Mouse (Mus musculus) urinary bladder, postnatal 36 days (tissue): ENCODE measurements around the gene Defb45.
A peak's percentile ranks its signal among the peaks of the same experiment; 100 is the strongest.

ENCODE experiments used
- DNase-seq, 2 experiments: peaks; one replicate each; pipeline ENCODE4 v3.0.0; 2022; ENCODE audit warnings: low spot score in 2 of 2, mixed read lengths in 1 of 2

Defb45 gene

DNA sequence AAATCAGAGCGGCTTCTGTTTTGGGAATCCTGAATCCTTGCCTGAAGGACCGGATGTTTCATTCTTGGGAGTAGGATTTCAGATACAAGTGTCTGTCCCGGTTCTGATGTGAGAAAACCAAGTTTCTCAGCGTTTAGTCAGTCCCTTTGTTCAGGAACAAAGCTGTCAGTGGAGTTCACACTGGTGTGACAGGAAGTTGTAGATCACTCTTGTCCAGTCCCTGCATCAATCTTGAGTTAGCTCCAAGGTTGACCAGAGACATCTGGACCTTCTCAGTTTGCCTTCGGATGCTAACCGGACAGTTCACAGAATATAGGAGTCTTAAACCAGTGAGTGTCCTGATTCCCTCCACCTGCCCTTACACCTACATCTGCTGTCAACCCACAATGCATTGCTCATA lies 8.5 kb upstream of the Defb45 start:
- no peak for DNase-seq

DNA sequence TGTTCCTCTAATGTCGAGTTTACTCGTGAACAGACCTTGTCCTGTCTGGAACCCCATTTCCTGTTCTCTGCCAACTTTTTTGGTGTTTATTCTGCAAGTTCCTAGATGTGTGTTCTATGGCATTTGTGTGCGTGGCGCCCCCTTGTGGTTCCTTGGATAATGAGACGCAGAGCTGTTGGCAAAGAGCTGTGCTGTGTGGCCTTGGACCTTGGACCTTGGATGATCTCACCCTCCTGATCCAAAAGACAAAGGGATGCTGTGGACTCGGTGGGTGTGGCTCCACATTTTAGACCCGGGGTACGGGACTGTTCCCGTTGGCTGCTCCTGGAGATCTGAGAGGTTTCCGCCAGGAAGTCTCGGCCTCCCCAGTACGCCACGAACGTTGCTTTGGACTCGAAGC lies 4.9 kb upstream of the Defb45 start, which contains the start of gene Defb36:
Defb36 (plus strand) TSS at position 271 of the 400 bp plus-strand sequence.
- peak in 1 of 2 experiments; percentile 20 for DNase-seq

DNA sequence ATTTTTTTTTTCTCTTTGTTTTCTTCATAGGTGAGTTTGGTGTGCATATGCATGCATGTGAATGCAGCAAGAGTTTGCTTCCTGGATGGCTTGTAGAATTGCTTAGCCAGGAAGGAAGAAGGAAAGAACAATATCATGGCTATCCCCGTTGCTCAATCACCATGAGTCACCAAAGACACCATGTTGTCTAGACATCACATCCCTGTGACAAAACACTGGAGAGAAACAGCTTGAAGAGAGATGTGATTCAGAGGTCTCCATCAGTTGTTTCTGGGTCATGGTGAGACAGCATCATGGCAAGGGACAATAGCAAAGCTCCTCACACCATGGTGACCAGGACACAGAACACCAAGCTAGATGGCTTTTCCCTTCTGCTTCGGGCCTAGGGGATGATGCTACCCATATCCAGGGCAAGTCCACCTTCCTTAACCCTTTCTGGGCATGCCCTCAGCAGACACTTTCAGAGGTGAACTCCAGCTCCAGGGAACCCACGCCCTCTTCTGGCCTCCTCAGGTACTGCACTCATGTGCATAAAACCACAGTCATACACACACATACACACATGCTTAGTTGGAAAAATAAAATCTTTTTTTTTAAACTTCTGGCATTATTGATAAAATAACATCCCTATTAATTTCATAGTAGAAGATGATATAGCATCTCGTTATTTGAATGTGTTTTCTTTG lies 2.2 kb upstream of the Defb45 start:
- DNase-seq, result no peak

DNA sequence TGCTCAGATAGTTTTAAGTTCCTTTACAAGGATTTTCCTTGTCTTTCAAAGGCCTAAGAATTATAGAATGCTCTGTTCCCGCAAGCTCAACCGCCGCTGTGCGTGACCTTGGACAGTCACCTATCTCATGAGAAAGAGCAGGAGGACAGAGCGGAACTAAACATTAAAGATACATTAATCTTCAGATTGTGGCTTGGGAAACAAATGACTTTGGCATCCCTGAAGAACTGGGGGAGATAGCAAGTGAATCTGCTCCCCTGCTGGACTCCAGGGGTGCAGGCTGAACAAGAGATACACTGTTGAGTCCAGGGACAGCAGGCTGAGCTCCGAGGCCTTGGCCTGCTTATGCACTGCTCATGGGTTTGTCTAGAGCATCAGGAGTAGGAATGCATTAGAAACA lies 877 bp upstream of the Defb45 start:
- DNase-seq, result no peak

DNA sequence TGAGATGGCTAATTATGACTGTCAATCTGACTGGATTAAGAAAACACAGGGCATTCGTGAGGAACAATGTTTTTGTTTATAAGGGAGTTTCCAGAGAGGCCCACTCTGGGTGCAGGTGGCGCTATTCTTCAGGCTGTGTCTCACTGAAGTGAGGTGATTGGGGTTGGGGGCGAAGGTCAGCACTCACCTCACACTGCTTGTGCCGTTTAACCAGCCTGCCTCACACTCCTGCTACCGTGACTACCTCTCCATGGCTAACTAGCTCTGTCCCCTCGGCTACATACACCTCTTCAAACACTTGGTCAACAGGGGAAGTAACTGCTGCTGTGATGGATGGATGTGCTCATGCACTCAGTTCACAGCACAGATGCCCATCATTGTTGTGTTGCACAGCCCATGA lies 10.2 kb downstream of the Defb45 start:
- no peak for DNase-seq

DNA sequence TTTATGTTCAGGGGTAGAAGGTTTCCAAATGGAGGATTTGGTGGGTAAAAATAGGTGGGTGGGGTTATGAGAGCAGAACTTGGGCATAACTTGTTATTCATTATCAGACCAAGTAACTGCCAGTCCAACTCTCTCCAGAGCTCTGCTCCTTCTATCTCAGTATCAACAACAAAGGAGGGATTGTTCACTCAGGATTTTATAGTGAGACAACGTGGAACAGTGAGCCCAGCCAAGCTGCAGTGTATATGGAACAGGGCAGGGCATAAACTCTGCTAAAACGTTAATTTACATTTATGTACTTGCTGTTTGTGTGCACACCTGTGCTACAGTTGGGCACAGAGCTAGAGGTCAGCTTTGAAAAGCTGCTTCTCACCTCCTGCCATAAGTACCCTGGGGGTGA lies 10.7 kb downstream of the Defb45 start:
- DNase-seq, result no peak

DNA sequence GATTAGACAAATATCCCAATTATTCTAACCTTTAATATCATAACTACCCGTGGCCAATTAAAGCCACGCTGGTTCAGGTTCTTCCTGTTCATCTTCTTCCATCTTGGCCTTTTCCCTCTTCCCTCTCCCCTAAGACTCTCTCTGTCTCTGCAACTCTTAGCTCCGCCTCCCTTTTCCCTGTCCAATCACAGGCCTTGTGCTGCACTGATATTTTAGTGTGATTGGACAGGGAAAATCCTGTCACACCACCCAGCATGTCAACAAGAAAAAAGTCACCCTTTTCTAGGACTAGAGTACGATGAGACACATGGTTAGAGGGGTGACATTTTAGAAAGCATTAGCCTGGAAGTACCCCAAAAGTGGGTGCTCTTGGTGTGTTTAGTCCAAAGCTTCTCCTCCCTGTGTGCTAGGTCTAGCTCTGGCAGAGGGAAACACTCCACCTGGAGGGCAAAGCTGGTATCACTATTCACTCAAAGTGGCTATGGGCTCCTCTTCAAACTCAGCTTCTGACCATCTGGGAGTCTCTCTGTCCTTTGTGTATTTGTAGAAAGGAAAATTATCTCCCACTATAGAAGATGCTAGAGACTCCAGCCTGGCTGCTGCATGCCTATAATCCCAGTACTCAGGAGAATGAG lies 12.2 kb downstream of the Defb45 start:
- DNase-seq, result no peak

DNA sequence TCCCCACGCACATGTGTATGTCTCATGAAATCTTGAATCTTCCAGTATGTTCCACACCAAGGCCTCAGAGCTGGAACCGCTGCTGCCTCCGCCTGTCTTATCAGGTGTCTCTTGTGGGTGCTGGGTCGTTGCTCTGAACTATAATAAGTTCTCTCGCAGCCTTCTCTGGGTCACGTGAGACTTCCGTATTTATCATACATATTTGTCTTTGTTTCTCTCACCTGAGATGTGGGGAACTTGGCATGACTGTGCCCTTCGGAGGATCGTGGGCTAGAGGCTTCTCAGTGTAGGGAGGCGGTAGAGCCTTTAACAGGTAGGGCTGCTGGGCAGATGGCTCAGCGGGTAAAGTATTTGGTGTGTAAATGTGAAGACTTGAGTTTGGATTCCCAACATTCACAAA lies 18.6 kb downstream of the Defb45 start:
- DNase-seq, result no peak

DNA sequence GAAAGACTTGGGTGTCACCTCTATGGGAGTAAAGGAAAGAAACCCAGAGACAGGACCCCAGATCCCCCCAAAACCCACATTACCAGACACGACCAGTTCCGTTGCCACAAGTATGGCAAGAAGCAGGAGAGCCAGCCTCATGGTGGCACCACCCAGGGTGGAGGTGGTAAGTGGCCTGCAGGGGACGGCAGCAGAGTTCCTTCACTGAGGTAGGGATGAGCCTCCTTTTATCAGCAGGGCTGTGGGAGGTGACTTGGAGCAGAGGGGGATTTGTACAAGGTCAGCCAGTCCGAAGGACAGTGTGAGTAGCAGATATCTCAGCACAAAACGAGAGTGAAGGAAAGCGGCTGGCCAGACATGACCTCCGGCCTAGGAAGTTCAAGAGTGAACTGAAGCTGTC lies 19.1 kb downstream of the Defb45 start, which contains the start of gene Defb19:
Defb19 (minus strand) TSS at position 206 of the 400 bp plus-strand sequence.
- no peak for DNase-seq

DNA sequence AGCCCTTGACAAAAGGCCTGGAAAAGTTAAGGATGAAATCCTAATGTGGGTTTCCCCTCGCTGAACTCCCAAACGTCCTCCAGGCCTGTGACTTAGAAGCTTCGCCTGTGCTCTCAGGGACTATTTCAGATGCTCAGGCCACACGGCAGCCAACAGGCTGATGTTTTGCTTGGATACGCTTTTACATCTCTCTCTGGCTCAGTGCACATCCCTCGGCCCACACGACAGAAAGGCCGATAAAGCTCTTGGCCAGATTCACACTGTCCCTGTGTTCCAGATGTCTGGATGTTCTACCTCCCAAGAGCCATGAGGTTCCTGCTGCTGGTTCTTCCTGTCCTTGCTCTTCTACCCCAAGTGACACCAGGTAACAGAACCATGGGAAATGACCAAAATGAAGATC lies 25.7 kb downstream of the Defb45 start:
- no peak for DNase-seq

DNA sequence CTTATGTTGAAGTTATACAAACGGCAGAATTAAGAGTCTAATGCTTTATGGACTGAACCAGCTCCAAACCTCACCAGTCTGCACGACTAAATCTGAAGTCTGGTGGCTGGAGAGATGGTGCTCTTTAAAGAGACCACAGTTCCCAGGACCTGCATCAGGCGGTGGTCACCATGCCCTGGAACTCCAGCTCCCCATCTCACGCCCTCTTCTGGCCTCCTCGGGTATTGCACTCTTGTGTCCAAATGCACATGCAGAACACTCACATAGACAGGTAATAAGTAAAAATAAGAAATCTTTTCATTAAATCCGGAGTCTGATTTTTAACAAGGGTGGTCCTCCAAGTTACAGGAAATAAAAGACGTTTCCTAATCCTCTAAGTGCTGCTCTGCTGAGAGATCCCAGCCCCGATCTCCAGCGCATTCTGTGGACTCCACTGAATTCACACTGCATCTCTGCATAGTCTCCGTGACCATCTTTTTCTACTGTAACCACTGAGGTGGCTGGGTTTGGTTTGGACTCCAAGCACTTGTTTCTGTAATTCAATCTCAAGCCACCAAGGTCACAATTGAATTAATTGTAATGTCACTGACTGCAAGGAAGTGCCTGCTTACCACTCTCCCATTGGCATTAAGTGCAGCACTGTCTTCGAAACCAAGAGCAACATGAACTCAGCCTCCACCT lies 26.9 kb downstream of the Defb45 start, which contains the start of gene Defb21:
Defb21 (plus strand) TSS at position 631 of the 681 bp plus-strand sequence.
- no peak for DNase-seq

DNA sequence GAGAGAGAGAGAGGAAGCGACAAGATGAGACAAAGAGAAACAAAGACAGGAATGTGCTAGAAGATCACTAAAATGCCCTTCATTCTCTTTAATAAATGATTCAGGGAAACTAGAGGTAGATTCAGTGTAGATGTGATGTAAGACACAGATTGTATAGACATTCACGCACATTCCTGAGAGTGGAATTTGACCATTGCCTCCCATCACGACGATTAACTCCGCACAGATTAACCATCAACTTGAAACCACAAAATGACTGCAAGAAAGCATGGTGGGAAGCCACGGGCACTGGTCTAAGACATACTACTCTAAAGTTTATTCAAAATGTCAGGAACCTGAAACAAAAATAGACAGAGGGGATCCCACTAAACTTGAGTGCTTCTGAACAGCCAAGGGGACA lies 28.9 kb downstream of the Defb45 start:
- no peak for DNase-seq

DNA sequence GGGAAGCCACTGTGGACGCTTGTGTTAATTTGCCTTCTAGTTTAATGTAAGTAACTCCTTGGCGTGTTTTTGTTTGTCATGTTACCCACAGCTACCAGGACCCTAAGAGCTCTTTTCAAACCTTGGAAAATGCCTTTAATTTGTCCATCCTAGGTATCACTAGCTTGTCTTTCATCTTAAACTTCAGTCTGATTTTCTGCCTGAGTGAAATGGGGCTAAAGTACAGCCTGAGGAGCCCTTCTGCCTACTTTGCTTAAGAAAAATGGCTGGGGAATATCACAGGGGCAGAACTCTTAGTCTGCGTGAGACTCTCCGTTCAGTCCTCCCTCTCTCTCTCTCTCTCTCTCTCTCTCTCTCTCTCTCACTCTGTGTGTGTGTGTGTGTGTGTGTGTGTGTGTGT lies 29.3 kb downstream of the Defb45 start:
- DNase-seq, result no peak

DNA sequence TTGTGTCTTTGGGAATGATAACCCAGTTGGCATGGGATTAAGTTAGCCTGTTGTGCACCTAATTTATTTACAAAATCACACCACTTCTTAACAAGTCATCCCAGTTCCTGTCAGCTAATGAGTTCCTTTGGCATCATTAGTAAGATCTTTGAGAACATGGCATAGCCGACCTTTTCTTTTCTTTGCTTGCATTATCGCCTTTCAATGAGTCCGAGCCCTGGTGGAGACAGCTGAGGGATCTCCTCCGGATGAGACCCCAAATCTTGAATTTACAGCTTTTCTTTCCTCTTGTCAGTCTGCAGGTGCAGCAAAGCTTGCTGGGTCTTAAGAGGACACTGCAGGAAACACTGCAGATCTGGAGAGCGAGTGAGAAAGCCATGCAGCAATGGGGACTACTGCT lies 30.2 kb downstream of the Defb45 start, which contains the start of gene Gm17416:
Gm17416 (plus strand) TSS at position 301 of the 400 bp plus-strand sequence.
- DNase-seq, result no peak

DNA sequence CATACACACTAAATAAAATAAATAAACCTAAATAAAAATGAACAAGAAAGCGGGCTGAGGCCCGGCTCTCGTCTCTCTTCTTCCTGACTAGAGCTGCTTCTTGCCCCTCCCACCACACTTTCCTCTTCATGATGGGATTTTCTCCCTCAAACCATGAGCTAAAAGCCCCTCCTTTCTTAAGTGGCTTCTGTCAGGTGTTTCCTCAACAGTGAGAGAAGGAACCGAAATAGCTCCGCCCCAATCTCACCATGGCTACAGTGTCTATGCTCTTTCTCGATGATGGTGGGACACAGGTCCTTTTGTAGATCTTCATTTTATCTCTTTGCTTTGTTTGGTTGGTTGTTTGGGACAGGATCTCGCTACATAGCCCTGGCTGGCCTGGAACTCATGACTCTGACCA lies 42.5 kb downstream of the Defb45 start:
- DNase-seq, result no peak

DNA sequence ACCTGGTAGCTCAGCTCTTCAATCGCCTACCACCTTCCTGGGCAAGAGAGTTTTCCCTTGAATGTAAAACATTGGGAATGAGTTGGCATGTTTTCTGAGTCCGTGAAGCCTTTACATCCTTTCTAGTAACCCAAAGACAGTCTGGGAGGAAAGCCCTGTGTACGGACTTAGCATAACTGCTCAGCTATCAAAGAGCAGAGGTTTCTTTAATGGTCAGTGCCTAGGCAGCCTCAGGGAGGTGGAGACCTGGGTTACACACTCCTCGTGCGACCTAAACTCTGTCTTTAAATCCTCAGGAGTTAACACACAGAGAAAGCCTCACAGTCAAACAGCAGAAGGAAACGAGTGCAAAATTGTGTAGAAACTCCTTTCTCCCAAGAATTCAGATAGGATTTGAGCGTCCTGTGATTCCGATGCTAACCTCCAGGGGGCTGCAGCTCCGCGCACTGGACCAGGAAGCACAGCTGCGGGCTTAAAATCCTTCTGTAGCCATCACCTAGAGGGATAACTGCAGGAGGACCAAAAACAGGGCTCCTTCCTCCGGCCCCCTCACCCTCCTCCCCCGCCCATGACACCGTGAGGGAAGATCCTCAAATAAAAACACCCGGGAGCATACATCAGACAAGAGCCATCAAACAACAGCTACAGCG lies 45.3 kb downstream of the Defb45 start:
- DNase-seq, result peak; percentile 20 to 54

DNA sequence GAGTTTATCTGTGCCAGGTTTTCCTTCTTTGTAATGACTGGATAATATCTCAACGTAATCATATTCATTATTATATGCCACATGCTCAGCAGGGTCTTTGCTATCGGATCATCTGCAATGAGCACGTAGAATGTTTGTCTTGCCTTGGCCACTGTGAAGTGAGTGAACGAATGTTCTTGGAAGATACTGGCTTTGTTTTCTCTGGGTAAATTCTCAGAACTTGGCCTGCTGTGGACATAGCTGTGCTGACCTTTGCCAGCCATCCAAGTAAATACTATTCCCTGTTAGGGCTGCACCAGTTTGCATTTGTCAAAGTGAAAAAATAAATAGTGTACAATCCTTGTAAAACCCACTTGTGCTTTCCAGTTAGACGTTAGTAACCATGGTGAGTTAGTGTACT lies 51.1 kb downstream of the Defb45 start:
- no peak for DNase-seq

DNA sequence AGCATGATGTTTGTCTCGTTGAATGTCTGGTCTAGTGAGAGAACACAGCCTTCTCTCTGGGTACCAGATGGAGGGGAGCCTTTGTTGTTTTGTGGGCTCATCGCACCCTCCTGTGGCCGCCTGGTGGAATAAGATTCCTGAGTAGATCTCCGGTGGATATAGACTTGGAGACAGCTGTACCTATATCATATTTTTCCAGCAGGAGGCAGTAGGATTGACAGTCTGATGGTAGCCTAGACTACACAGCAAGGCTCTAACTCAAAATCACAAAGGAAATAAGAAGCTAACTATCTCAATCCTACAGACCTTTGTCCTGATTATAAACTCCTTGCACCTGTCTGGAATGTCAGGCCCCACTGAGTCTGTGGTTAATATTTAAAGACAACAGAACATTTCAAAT lies 54.5 kb downstream of the Defb45 start:
- DNase-seq, result peak in 1 of 2 experiments; percentile 20

DNA sequence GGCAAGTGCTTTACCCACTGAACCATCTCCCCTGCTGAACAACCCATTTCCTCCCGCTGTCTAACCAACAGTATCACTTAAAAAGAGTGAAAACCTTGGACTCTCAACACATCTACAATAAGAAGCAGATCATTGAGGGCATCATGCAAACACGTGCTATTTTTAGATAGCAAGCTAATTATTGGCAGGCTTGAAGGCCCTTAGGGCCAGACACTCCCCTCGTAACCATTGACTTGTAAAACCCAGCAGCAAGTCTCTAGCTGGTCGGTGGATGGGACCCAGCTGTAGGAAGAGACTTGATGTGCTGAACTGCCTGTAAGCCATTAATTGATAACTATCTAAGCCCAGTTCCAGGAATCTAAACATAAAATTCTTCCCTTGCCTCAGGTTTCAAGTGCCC lies 55.7 kb downstream of the Defb45 start:
- no peak for DNase-seq
